Mouse (Mus musculus) adipocyte (in vitro differentiated cells): ENCODE measurements around the gene Pip4p1.
"Not testable (repeated sequence)": the region's sequence is repeated elsewhere in the genome, so short reads cannot be mapped to it uniquely, and the experiment has no call there.

Experiments
- DNase-seq: peaks from one replicate; pipeline ENCODE4 v3.0.0-alpha.2; 2016; ENCODE audit warnings: low spot score

Pip4p1 gene

DNA sequence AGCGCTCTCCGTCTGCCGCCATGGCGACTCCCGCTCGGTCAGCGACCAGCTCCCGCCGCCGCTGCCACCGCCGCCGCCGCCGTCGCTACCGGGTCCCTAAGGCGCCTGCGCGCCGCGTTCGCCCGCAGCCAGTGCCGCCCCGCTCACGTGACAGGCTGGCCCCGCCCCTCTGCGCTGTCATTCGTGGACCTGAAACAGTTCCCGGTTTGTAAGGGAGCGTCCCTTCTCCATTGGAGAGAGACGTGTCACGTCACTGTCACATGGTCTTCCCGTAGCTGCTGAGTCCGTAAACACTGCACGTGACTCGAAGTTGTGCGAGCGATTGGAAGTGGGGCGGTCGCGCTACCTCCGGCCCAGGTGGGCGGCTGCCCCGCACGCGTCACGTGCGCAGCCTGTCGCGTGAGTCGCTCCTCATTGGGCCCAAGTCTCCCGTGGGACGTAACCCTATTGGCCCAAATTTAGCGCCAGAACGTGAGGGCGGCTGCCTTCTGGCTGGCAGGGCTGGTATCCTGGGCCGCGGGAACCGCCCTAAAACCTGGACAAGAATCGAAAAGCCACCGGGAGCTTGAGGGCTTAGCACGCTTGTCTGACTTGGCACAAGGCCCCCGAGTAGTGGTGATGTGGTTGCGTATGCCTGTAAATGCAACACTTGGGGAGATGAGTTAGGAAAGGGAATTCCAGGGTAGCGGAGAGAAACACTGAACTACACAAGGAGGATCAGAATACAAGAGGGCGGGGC, at the start of gene Pip4p1, which contains the start of gene Pnp:
Gene Pip4p1, minus strand, starts transcription at position 103 of the 739 bp plus-strand sequence.
Gene Pnp, plus strand, starts transcription at position 329 of the 739 bp plus-strand sequence.
- DNase-seq, result peak; percentile 99

DNA sequence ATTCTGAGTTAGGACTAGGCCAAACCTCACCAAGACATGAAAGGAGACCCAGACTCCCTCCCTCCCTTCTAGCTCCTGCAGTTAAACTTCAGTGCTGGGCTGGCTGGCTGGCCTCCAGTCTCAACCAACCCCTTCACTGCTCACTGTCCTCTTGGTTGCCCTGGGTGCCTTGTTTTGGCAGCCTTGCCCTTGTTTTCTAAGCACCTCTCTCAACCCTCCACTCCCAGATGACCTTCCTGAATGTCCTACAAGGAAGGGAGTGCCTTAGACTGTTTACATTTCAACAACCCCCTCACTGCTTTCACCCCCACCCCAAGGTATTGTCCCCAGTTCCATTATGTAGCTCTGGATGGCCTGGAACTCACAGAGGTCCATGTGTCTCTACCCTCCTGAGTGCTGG, 49.0 kb upstream of the Pip4p1 start:
- DNase-seq, result no peak

DNA sequence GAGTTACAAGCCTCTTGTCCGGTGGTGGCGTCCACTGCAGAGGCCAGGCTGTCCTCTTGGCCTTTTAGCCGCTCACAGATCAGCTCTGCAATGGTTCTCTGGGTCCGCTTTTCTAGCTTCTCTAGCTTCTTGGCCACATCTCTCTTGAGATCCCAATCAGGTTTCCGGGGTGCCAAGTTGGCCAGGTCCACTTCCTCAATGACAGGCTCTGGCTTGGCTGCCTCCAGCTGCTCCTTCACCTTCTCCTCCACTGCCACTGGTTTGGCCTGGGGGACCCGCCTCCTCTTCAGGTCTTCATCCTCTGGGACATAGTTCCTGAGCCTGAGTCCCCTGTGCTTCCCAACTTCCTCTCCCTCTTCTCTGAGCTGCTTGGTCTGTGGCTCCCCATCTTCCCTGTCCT, 47.8 kb upstream of the Pip4p1 start:
- not testable (repeated sequence) for DNase-seq

DNA sequence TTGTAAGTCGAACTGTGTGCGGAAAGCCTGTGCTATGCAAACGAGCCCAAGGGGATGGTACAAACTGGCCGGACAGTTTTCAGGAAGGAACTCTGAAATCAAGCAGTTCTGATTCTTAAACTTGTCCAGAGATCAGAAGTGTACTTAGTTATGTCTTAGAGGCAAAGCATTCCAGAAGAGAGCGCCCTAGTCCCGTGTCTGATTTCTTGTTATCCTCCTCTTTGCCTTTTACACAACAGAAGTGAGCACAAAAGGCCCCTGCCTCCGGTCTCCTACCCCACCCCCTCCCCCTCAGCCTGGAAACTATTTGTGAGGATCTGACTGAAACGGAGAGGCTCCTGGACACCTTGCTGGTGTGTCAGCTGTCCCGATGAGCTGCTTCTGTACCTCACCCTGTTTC, 46.0 kb upstream of the Pip4p1 start:
- no peak for DNase-seq

DNA sequence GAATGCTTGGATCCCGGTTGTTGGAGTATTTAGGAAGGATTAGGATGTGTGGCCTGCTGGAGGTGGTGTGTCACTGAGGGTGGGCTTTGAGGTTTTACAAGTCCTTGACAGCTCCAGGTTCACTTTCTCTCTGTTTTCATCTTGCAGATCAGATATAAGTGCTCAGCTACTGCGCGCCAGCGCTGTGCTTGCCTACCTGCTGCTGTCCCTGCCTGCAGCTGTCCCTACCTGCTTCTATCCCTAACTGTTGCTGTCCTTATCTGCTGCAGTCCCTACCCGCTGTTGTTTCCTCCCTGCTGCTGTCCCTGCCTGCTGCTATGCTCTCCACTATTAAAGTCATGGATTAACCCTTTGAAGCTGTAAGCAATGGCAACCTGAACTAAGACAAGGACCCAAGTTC, 44.3 kb upstream of the Pip4p1 start:
- no peak for DNase-seq

DNA sequence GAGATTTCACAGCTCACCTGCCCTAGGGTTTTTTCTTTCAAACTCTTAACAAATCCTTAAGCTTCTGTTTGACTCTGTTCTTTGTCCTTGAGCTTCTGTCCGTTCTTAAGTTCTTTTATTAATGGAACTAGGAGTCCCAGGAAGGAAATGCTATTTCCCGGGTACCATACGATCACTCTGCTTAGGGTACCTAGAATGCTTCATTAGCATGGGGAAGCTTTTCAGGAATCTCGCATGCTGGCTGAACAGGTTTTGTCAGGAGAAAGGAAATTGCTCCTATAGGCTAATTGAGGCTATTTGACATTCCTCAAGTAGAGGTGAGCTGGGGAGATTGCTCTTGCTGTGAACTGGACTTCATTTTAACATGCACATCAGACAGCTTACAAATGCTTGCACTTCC, 43.0 kb upstream of the Pip4p1 start:
- DNase-seq, result no peak

DNA sequence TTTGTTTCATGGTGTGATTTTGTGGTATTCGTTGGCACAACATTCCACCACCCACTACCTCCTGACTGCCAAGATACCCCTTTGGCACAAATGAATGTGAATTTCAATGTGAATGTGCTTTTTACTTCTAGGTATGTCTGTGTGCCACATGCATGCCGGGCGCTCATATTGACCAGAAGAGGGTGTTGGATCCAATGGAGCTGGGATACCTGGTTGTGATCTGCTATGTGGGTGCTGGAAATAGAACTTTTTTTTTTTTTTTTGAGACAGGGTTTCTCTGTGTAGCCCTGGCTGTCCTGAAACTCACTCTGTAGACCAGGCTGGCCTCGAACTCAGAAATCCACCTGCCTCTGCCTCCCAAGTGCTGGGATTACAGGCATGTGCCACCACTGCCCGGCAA, 42.4 kb upstream of the Pip4p1 start:
- DNase-seq, result peak; percentile 2

DNA sequence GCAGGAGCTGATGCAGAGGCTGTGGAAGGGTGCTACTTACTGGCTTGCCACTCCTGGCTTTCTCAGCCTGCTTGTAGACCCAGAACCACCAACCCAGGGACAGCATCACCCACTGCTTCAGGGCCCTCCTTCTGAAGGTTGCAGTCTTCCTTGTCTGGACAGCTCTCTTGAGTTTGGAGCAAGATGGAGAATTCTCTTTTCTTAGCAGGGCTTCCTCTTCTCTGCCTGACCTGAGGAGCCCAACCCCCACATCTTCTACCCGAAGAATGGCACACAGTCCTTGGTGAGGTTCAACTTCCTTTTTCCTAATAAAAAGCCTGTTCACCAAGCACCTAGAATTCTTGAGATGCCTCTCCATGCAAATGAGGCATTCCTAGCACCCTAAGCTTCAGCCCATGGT, 40.2 kb upstream of the Pip4p1 start:
- no peak for DNase-seq

DNA sequence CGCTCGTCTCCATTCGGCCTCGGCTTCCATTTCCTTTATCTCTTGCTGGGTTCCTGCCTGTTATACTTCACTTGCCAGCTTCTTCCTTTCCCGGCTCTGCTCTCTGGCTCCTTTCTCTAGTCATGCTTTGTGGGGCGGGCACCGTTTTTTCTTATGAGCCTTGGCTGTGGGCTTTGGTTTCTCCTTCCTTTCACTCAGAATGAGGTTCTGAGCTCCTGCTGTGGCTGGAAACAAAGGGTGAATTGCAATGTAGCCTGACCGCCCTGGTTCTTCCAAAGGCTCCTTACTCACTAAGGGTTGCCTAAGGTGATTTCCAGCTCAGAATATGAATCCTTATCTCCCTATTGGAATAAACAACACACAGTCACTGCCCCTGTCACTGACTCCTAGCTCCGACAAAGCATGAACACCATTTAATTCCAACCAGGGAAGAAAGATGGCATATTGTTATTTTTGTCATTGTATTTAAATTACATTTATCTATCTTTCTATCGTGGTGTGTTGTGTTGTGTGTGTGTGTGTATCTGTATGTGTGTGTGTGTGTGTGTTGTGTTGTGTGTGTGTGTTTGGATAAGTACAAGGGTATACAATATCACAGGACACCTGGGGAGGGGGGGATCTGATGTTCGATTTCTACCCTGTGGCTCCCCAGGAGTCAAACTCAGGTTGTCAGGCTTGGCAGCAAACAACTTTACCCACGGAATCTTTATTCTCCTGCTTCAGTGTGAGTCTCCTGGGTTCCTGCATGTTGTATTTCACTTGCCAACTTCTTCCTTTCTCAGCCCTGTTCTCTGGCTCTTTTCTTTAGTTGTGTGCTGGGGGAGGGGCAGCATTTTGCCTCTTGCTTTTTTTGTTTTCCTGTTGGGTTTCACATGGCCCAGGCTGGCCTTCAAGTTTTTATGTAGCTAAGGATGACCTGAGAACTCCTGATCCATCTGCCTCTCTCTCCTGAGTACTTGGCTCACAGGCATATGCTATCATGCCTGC, 39.2 kb upstream of the Pip4p1 start:
- peak; percentile 41 for DNase-seq

DNA sequence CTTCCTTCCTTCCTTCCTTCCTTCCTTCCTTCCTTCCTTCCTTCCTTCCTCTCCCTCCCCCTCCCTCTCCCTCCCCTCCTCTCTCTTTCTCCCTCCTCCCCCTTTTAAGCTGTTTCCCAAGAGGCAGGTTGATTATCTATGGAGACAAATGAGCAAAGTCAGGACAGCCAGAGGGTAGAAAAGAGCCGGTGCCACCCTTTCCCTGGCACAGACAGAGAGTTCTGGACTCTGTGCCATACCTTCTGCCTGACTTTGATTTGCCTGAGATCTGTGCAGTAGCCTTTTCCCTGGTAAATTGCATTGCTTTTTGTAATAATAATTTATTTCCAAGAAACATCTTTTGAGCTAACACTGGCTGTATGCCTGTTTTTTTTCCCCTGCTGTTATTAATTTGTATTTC, 38.4 kb upstream of the Pip4p1 start:
- DNase-seq, result peak; percentile 22

DNA sequence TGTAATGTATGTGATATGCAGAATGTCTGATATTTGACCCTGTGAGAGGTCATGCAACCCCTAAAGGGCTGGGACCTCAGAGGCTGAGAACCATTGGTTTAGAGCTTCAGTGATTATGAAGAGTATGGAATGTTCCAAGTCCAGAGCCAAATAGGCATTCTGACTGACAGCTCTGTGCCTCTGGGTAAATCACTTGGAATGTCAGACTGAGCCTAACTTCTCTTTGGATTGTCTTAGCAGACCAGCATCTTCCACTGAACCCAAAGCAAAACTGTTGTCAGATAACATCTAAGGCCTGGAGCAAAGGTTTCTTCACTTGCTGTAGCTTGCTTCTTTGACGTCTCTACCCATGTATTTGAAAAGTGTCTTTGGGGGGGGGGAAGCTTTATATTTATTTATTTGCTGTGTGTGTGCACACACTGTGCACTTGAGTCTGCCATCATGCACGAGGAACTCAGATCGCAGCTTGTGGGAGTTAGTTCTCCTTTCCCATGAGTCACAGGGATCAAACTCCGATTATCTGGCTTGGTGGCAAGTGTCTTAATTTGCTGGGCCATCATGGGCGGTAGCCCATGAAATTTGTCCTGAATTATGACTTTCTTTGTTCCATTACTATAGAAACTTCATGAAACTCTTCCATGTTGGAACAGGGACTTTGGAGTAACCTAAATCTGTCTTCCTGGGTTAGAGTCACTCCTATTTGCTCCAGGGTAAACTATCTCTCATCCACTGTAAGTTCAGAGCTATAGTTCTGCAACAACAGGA, 37.7 kb upstream of the Pip4p1 start:
- peak; percentile 55 for DNase-seq

DNA sequence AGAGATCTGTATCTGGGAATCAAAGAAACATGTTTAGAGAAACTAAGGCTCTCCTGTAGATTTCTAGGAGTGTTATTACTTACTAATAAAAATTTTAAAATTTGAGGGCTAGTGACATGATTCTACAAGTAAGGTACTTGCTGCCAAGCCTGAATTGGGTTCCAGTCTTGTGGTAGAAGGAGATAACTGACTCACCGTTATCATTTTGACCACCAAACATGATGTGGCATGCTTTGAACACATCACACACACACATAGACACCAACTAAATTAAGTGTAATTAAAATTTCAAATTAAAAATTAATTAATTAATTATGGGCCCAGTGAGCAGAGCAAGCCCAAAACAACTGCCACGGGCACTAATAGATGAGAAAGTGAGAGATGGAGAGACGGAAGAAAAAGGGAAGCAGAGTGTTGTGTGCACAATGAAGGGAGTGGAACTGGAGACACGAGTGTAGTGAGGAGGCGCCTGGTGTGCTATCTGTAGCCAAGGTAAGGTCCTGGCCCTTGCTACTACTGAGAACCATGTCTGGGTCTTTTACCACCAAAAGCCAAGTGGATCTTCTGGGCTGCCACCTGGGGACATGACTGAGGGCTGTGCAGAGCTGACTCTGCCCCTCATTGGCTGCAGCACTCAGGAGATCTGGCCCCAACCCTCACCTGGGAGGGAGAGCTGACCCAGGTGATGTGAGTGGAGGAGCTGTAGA, 27.8 kb upstream of the Pip4p1 start:
- DNase-seq, result not testable (repeated sequence)

DNA sequence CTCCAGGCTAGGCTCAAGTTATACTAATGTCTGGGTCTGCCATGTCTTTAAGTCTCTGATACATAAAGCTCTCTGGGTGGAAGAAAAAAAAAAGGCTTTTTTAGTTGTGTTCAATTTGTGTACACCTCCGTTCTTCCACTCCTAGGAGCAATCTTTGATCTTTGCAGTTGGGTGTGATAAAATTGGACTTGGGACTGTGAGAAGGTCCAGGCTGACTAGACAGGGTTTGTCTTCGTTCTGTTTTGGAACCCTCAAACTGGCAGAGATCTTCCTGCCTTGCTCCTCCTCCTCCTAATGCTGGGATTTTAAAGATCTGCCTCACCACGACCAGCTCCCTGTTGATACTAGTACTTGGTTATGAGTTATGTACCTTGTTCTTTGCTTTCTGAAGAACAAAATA, 26.5 kb upstream of the Pip4p1 start:
- DNase-seq, result not testable (repeated sequence)

DNA sequence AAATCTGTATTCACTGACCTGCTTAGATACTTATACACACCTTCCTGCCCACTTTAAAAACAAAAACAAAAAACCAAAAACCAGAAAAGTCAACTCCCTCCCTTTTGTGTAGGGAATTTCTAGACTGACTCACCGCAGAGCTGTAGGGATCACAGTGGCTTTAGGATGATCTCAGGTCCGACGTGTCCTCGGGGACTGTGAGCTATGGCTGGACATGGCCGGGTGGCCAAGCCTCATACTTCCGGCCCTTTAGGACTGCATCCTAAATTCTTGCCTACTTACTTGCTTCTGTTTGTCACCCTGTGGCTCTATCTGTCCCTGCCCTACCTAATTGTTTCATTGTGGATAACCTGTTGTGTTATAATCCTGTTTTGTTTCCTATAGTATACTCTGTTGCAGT, 26.1 kb upstream of the Pip4p1 start:
- DNase-seq, result not testable (repeated sequence)

DNA sequence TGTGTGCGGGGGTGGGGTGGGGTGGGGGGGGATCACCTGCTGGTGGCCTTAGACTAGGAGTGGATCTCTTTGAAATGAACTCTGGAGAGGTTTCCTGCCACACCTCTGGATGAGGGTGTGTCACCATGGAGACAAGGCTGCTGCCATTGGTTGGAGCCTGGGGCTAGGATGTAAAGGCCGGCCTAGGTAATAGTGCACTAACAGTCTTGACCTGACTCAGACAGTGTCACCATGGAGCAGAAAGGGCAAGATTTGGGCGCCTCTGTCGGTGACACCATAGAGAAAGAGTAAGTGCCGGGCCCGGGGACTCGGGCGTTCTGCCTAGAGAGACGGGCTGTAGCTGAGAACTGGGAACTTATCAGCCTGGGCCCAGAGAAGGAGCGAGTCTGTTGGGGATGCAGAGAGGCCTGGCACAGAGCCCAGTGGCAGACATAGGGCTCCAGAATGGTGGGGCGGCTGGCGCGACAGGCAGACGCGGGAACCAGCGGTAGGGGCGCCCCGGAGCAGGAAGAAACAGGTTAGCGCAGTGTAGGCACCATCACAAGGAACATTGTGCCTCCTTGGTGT, 25.4 kb upstream of the Pip4p1 start, which contains the start of gene Pnp2:
Gene Pnp2, plus strand, starts transcription at position 51 of the 567 bp plus-strand sequence.
- not testable (repeated sequence) for DNase-seq

DNA sequence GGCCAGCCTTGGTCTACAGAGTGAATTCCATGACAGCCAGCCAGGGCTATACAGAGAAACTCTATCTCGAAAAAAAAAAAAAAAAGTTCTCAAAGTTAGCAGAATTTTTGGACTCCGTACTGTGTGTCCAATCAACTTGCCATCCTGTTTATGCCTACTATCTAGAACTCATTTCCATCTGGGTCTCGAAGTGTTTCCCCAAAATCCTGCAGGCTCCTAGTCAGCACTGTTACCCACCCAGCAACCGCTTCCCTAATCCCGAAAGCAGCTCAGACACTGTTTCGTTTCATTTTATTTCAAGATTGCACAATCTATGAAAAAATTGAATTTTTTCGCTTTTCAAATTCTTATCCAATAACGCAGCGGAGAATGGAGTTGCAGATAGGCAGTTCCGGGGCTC, 24.8 kb upstream of the Pip4p1 start:
- DNase-seq, result no peak

DNA sequence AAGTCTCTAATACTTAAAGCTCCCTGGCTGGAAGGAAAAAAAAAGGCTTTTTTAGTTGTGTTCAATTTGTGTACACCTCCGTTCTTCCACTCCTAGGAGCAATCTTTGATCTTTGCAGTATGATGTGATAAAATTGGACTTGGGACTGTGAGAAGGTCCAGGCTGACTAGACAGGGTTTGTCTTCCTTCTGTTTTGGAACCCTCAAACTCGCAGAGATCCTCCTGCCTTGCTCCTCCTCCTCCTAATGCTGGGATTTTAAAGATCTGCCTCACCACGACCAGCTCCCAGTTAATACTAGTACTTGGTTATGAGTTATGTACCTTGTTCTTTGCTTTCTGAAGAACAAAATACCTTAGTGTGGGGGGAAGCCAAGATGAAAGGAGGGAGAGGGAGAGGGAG, 14.9 kb upstream of the Pip4p1 start:
- DNase-seq, result peak; percentile 9

DNA sequence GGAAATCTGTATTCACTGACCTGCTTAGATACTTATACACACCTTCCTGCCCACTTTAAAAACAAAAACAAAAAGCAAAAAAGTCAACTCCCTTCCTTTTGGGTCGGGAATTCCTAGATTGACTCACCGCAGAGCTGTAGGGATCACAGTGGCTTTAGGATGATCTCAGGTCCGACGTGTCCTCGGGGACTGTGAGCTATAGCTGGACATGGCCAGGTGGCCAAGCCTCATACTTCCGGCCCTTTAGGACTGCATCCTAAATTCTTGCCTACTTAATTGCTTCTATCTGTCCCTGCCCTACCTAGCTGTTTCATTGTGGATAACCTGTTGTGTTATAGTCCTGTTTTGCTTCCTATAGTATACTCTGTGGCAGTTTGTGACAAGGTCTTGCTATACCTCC, 14.4 kb upstream of the Pip4p1 start:
- not testable (repeated sequence) for DNase-seq

DNA sequence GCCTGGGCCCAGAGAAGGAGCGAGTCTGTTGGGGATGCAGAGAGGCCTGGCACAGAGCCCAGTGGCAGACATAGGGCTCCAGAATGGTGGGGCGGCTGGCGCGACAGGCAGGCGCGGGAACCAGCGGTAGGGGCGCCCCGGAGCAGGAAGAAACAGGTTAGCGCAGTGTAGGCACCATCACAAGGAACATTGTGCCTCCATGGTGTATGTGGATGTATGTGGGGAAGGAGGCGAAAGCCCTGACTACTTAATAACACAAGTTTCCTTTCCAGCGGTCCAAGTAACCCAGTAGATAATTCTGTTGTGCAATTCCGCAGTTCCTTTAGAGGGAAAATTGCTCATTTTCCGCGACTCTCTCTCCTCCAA, 14.0 kb upstream of the Pip4p1 start:
- peak; percentile 60 for DNase-seq

DNA sequence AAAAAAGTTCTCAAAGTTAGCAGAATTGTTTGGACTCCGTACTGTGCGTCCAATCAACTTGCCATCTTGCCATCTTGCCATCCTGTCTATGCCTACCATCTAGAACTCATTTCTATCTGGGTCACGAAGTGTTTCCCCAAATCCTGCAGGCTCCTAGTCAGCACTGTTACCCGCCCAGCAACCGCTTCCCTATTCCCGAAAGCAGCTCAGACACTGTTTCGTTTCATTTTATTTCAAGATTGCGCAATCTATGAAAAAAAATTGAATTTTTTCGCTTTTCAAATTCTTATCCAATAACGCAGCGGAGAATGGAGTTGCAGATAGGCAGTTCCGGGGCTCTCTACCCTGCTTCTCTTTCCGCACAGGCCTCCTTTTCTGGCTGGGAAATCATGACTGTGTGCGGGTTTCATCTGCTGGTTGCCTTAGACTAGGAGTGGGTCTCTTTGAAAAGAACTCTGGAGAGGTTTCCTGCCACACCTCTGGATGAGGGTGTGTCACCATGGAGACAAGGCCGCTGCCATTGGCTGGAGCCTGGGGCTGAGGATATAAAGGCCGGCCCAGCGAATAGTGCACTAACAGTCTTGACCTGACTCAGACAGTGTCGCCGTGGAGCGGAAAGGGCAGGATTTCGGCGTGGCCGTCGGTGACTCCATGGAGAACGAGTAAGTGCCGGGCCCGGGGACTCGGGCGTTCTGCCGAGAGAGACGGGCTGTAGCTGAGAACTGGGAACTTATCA, 13.4 kb upstream of the Pip4p1 start, which contains the start of gene Gm49342:
Gene Gm49342, plus strand, starts transcription at position 586 of the 736 bp plus-strand sequence.
- peak; percentile 95 for DNase-seq
